Mouse (Mus musculus) heart, postnatal 0 days (tissue): ENCODE measurements around the gene Nab1. TPM values are rescaled to one million over a fixed set of nuclear protein-coding genes. Genes with fewer than 3 reads are reported as not detected.

Experiments used
- ATAC-seq: fragments of 200-750 bp; cut with Nextera tagmentation; 2 replicates; pipeline ENCODE4 v1.8.0; 2017; ENCODE audit warnings: low read depth, moderate number of reproducible peaks, moderate library complexity; ENCODE audit not compliant: insufficient read depth
- DNase-seq: peaks from one replicate; pipeline ENCODE4 v3.0.0-alpha.2; 2016; ENCODE audit warnings: low spot score
- H3K27ac ChIP-seq: fragments of 300-500 bp; sonication (generic); 2 replicates; pipeline ENCODE4 v1.5.1; 2014; ENCODE audit warnings: low read depth, mild to moderate bottlenecking
- H3K27me3 ChIP-seq: fragments of 300-500 bp; sonication (generic); 2 replicates; pipeline ENCODE4 v1.6.1; 2014; ENCODE audit warnings: low read length, mixed read lengths; ENCODE audit not compliant: control insufficient read depth, insufficient read depth
- H3K36me3 ChIP-seq: fragments of 300-500 bp; sonication (generic); replicated peaks from 2 replicates; pipeline ENCODE4 v1.6.1; 2014; ENCODE audit warnings: low read length, mixed read lengths; ENCODE audit not compliant: control insufficient read depth, insufficient read depth
- H3K4me1 ChIP-seq: fragments of 300-500 bp; sonication (generic); 2 replicates; pipeline ENCODE4 v1.6.1; 2014; ENCODE audit warnings: antibody characterized with exemption; ENCODE audit not compliant: control insufficient read depth, insufficient read depth
- H3K4me2 ChIP-seq: fragments of 300-500 bp; sonication (generic); 2 replicates; pipeline ENCODE4 v1.6.1; 2014; ENCODE audit warnings: low read depth, mild to moderate bottlenecking, low read length, moderate library complexity
- H3K4me3 ChIP-seq: fragments of 300-500 bp; sonication (generic); 2 replicates; pipeline ENCODE4 v1.5.1; 2014; ENCODE audit warnings: low read depth, low read length
- H3K9ac ChIP-seq: fragments of 300-500 bp; sonication (generic); replicated peaks from 2 replicates; pipeline ENCODE4 v1.6.1; 2014; ENCODE audit warnings: low read depth, low read length, mixed read lengths
- H3K9me3 ChIP-seq: fragments of 300-500 bp; sonication (generic); replicated peaks from 2 replicates; pipeline ENCODE4 v1.6.1; 2016; ENCODE audit warnings: low read length; ENCODE audit not compliant: control insufficient read depth
- CTCF ChIP-seq: IDR thresholded peaks from 2 replicates; pipeline ENCODE4 v1.5.1; 2016; ENCODE audit warnings: antibody characterized with exemption, control low read depth, low read depth
- EP300 ChIP-seq: IDR thresholded peaks from 2 replicates; pipeline ENCODE4 v1.6.1; 2016; ENCODE audit warnings: antibody characterized with exemption, low read depth
- WGBS: fragments of 180-500 bp; shearing (Covaris S2); extraction: QIAGEN DNeasy Blood & Tissue Kit; methylation state at CpG from one replicate; pipeline ENCODE4 v1.1.7; 2014; 5-methylcytosine and 5-hydroxymethylcytosine counted together
- polyA plus RNA-seq: library from polyadenylated mRNA; unstranded; fragments of >200 nt; fragmentation: Nextera tagmentation; extraction: Ambion mirVana; gene quantifications from 2 replicates; pipeline ENCODE4 v1.2.1, GENCODE M21; 2015
- total RNA-seq: library from RNA; depleted of rRNA; stranded (reverse); fragments of >200 nt; gene quantifications from 2 replicates; pipeline ENCODE4 v1.2.3, GENCODE M21; 2014; ENCODE audit warnings: low replicate concordance; rRNA removed

The Nab1 gene
- total and polyA plus RNA-seq, 2 experiments from 2014 or later: 15.0 to 23.7 TPM

- Histone ChIP-seq H3K27ac (peak overlapping the region; percentile 57), H3K27me3 (no peaks in the 10 kb centered on the region), H3K36me3 (no peaks in the 10 kb centered on the region), H3K4me3 (no peak overlapping the region), H3K9me3 (no peaks in the 10 kb centered on the region), H3K4me2 (no peak overlapping the region), H3K4me1 (no peaks in the 10 kb centered on the region), H3K9ac (no peak overlapping the region)
- ATAC-seq: no peak
- TF ChIP-seq CTCF (no peak), EP300 (no peak)
- peak; percentile 26 for DNase-seq
Observed at GRCm38 (mm10) chr1:52421623-52422022, 78.9 kb downstream of the Nab1 start.

GRCm38 (mm10) chr1:52419088-52419819 is 81.2 kb downstream of the Nab1 start:
- Histone ChIP-seq H3K4me3 (no peak overlapping the region), H3K27me3 (no peaks in the 10 kb centered on the region), H3K36me3 (no peaks in the 10 kb centered on the region), H3K4me2 (no peak overlapping the region), H3K27ac (no peak overlapping the region), H3K4me1 (no peaks in the 10 kb centered on the region), H3K9ac (no peak overlapping the region), H3K9me3 (no peaks in the 10 kb centered on the region)
- TF ChIP-seq CTCF (no peak), EP300 (no peak)
- ATAC-seq (no peak), DNase-seq (no peak)
- 75% methylated on average over 7 of the region's 7 CpGs for WGBS

Other genes with a start within 250 kb of the Nab1 start
- 3.6 and 6.6 TPM in 2 replicates for gene Nemp2, start 130.0 kb upstream of the Nab1 start, total RNA-seq
- 1.7 and 2.1 TPM in 2 replicates for gene Nemp2, start 130.0 kb upstream of the Nab1 start, polyA plus RNA-seq
- 9.7 and 10.7 TPM in 2 replicates for gene Mfsd6, start 226.8 kb upstream of the Nab1 start, total RNA-seq
- gene Mfsd6, start 226.8 kb upstream of the Nab1 start, polyA plus RNA-seq: 1.7 and 2.0 TPM in 2 replicates